18 mouse cellular contexts compared by ENCODE assay signal in the genomic region with DNA sequence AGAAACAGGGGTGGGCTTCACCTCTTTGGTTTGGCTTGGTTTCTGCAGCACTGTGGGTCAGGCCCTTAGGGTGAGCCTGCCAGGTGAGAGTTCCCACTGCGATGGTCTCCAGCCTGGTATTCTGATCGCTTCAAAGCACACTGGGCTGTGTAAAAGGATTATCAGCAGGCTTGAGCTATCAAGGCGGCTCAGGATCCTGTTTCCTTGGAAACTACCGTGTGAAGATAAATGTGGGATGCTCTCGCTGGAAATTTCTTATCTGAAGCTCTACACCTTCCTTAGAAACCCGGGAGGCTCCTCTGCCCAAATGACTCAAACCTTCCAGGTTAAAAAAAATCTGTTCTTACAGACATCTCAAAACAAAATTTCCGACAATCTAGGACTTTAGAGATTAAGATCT. TPM values are rescaled to one million over a fixed set of nuclear protein-coding genes. Genes with fewer than 3 reads are reported as not detected.
A peak's percentile ranks its signal among the peaks of the same experiment; 100 is the strongest.
DNase-seq lines count a peak whose midpoint lies in the region; TF ChIP-seq lines count a peak whose summit lies in the region.
"Had no signal": no experiment of that assay in that cellular context is flagged by ENCODE, and none has a peak within 500 bp of the region (broad histone marks: within the 10 kb centered on the region; RNA-seq: fewer than 3 reads in every experiment).

No protein-coding gene starts in this region.

- intact Hi-C loops in gastrocnemius, postnatal 14 days (cut with DNase I; ENCODE audit: low total_unique reads), result no loop called here

- H3K4me3 ChIP-seq in layer of hippocampus, adult 2 months, result no peak overlapping the region
- H3K4me3 ChIP-seq: embryonic facial prominence, embryonic 12.5 days; hindbrain, embryonic 15.5 days; liver, embryonic 12.5 days; megakaryocyte, embryonic 14.5 days had no signal

- H3K27ac ChIP-seq in layer of hippocampus, adult 2 months, result peak overlapping the region; percentile 59; the same call in 1 of the 2 replicates
- H3K27ac ChIP-seq: embryonic facial prominence, embryonic 12.5 days; hindbrain, embryonic 15.5 days; liver, embryonic 12.5 days had no signal

- TF ChIP-seq CTCF in layer of hippocampus, adult 2 months (conservative IDR thresholded peaks at IDR 0.05), result no peak

- DNase-seq in cerebellum, postnatal 10 days, result peak; percentile 12 to 22
- no peak for DNase-seq in cerebellum, postnatal 4 days (ENCODE audit: low spot score in 2 of 2)
- DNase-seq in layer of hippocampus, adult 2 months (ENCODE audit: low spot score in 2 of 2), result peak in 1 of 2 experiments; percentile 20
- DNase-seq in layer of hippocampus, postnatal 14 days (ENCODE audit: low spot score in 2 of 2), result no peak
- peak; percentile 33 to 43 for DNase-seq in right cerebral cortex, adult 2 months (ENCODE audit: low spot score in 2 of 2)
- no peak for DNase-seq in right cerebral cortex, postnatal 14 days
- peak; percentile 56 for DNase-seq in telencephalon, adult 2 months (ENCODE audit: low read depth, low spot score)
- no peak for DNase-seq in gastrocnemius, postnatal 14 days
- DNase-seq: adrenal gland, postnatal 36 days; cerebellum, postnatal 14 days; heart, postnatal 10 days; kidney, adult 8-10 months; kidney, postnatal 4 days; thymus, postnatal 4 days had no signal

RNA-seq across cellular contexts. Expression of gene Stx12, which starts 10.1 kb away (rescaled TPM):
- 100 to 1,000 TPM; 105 to 108 TPM for total RNA-seq in layer of hippocampus, adult 2 months (2021)
- 100 to 1,000 TPM; 104 to 105 TPM for total RNA-seq in layer of hippocampus, postnatal 14 days (2021)
- 10 to 100 TPM; 23.3 to 24.3 TPM for total RNA-seq in gastrocnemius, postnatal 14 days (2021)

RNA-seq across cellular contexts. Expression of gene Fam76a, which starts 28.0 kb away (rescaled TPM):
- total RNA-seq in layer of hippocampus, adult 2 months (2021), result 10 to 100 TPM; 51.2 to 54.5 TPM
- 10 to 100 TPM; 32.4 to 34.6 TPM for total RNA-seq in layer of hippocampus, postnatal 14 days (2021)
- total RNA-seq in gastrocnemius, postnatal 14 days (2021), result 10 to 100 TPM; 21.2 to 27.4 TPM

RNA-seq across cellular contexts. Expression of gene Ppp1r8, which starts 51.4 kb away (rescaled TPM):
- total RNA-seq in layer of hippocampus, adult 2 months (2021), result 10 to 100 TPM; 40.7 to 43.5 TPM
- 10 to 100 TPM; 44.1 to 44.9 TPM for total RNA-seq in layer of hippocampus, postnatal 14 days (2021)
- 10 to 100 TPM; 16.3 to 17.5 TPM for total RNA-seq in gastrocnemius, postnatal 14 days (2021)

Comparison
In these comparisons a context has a peak if more than half of its experiments do, and no peak if none do; other contexts are left out.
1. DNase-seq: peak in cerebellum, postnatal 10 days (2 of 2), right cerebral cortex, adult 2 months (2 of 2) and telencephalon, adult 2 months (single experiment); none in cerebellum, postnatal 4 days (0 of 2), layer of hippocampus, postnatal 14 days (0 of 2), right cerebral cortex, postnatal 14 days (single experiment) and gastrocnemius, postnatal 14 days (single experiment).
2. RNA of gene Stx12, which starts 10.1 kb away (total RNA-seq): 105 to 108 TPM in layer of hippocampus, adult 2 months and 104 to 105 TPM in layer of hippocampus, postnatal 14 days; 23.3 to 24.3 TPM in gastrocnemius, postnatal 14 days; every median in the first group is over 4 times any median in the second.